In the genomic region with DNA sequence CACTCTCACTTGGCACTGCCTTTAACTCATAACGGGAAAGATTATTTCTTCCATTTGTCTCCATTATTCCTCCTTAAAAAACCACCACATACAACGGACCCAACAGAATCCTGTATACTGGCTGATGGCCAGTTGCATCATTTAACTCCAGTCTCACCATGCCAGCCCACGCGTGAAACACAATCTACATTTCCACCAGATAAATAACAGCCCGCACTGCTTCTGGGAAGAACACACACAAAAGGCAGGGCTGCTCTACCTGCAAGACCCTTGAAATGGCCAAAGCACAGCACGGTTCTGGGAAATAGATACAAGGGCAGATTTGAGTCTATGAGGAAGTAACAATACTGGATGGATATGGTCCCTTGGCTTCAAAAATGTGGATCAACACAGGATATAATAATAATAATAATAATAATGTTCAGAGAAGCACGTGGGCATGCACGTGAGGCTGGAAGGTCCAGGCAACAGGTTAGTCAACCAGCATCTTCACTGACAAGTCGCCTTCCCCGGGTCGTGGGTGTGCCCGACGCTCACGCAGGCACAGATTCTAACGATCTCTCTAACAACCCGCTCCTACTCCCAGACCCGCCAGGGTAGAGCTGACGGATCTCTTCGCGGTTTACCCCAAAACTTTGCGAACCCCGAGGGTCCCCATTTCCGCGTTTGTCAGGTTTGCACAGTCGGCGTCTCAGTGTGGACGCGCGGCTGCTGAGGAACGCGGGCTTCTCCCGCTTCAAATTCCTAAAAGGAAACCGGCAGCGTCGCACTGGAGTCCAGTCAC, we compare ENCODE assay signal across 8 mouse cellular contexts. TPM values are rescaled to one million over a fixed set of nuclear protein-coding genes. Genes with fewer than 3 reads are reported as not detected.
DNase-seq lines count a peak whose midpoint lies in the region; ATAC-seq and TF ChIP-seq lines count a peak whose summit lies in the region.

No protein-coding gene starts in this region.

- peak overlapping the region; percentile 62 for H3ac ChIP-seq in myocyte (ENCODE audit: control insufficient read depth, insufficient read length)

- no peak for TF ChIP-seq EP300 in heart, adult 2 months (IDR thresholded peaks at IDR 0.05; ENCODE audit: insufficient read depth, low read depth, low read length)

- no peaks in the 10 kb centered on the region for H3K9me3 ChIP-seq in heart, embryonic 13.5 days

- WGBS in heart, adult 2 months = 1% methylated on average over 35 of the region's 35 CpGs
- WGBS in heart, embryonic 13.5 days = 5% methylated on average over 35 of the region's 35 CpGs

- peak overlapping the region; percentile 97 for H3K27ac ChIP-seq in heart, adult 2 months
- peak overlapping the region; percentile 90 for H3K27ac ChIP-seq in heart, embryonic 13.5 days (replicated peaks)

- H3K9ac ChIP-seq in heart, adult 2 months (ENCODE audit: low read depth, low read length) = peak overlapping the region; percentile 85
- peak overlapping the region; percentile 90 for H3K9ac ChIP-seq in heart, embryonic 13.5 days

- no peak for ATAC-seq in heart, embryonic 13.5 days (ENCODE audit: extremely low read depth, insufficient number of reproducible peaks, low FRiP score, low TSS enrichment)
- no peak for ATAC-seq in activated CD4-positive, CD25-positive, alpha-beta regulatory T cell, adult 4 months

- no peak for DNase-seq in heart, adult 2 months
- no peak for DNase-seq in heart, postnatal 4 days
- DNase-seq in CD8-positive naive resting alpha-beta T cell, adult 2 months (ENCODE audit: low read depth in 2 of 2, low spot score in 2 of 2) = peak; percentile 60 to 65
- peak; percentile 69 for DNase-seq in cerebellum, adult 9-10 months
- DNase-seq in left cerebral cortex, postnatal 14 days (ENCODE audit: low spot score in 2 of 2) = peak; percentile 61

- TF ChIP-seq POLR2A in heart, adult 2 months (IDR thresholded peaks at IDR 0.05; ENCODE audit: insufficient read depth, low read depth, low read length) = no peak
- TF ChIP-seq POLR2A in myocyte (IDR thresholded peaks at IDR 0.05; ENCODE audit: insufficient read length, low read depth) = no peak

- intact Hi-C loops in heart, adult 2 months (cut with DNase I) = no loop called here
- intact Hi-C loops in left cerebral cortex, postnatal 14 days (cut with DNase I) = no loop called here

- H3K4me1 ChIP-seq in heart, adult 2 months (ENCODE audit: control insufficient read depth, insufficient read depth, low read length) = peaks cover 9% of the 10 kb centered on the region
- peaks cover 38% of the 10 kb centered on the region for H3K4me1 ChIP-seq in heart, embryonic 13.5 days

- H3K4me3 ChIP-seq in heart, adult 2 months = peak overlapping the region; percentile 89
- H3K4me3 ChIP-seq in heart, embryonic 13.5 days = peak overlapping the region; percentile 74
- H3K4me3 ChIP-seq in myocyte = peak overlapping the region; percentile 77

- peak overlapping the region; percentile 92 for H3K4me2 ChIP-seq in heart, embryonic 13.5 days
- peak overlapping the region; percentile 87 for H3K4me2 ChIP-seq in myocyte (ENCODE audit: low read depth)

- TF ChIP-seq CTCF in heart, adult 2 months (IDR thresholded peaks at IDR 0.05) = no peak

- H3K36me3 ChIP-seq in heart, adult 2 months (ENCODE audit: control insufficient read depth, insufficient read depth, low read length) = no peaks in the 10 kb centered on the region
- no peaks in the 10 kb centered on the region for H3K36me3 ChIP-seq in heart, embryonic 13.5 days
- no peaks in the 10 kb centered on the region for H3K36me3 ChIP-seq in myocyte (ENCODE audit: control insufficient read depth, insufficient read depth)

- H3K27me3 ChIP-seq in heart, adult 2 months (ENCODE audit: control insufficient read depth, insufficient read depth, low read length) = no peaks in the 10 kb centered on the region
- H3K27me3 ChIP-seq in heart, embryonic 13.5 days (replicated peaks) = no peaks in the 10 kb centered on the region
- no peaks in the 10 kb centered on the region for H3K27me3 ChIP-seq in myocyte (ENCODE audit: control insufficient read depth, insufficient read depth, insufficient read length)

- H3K79me2 ChIP-seq in heart, adult 2 months (replicated peaks; ENCODE audit: control insufficient read depth, insufficient read depth, low read length) = 0 out of 2 replicates have a peak, but pooled peaks cover 5% of the 10 kb centered on the region
- H3K79me2 ChIP-seq in myocyte (ENCODE audit: control insufficient read depth, insufficient read depth) = peaks cover 8% of the 10 kb centered on the region

TF ChIP-seq in myocyte, 11 proteins besides CTCF, POLR2A, EP300 and RAD21:
- TF ChIP-seq MYOD1 (IDR thresholded peaks at IDR 0.05; ENCODE audit: control insufficient read depth in 1 of 3, insufficient read length in 2 of 3, low read depth in 2 of 3) (no peak), REST (IDR thresholded peaks at IDR 0.05; ENCODE audit: insufficient read depth, insufficient read length) (no peak), TCF3 (IDR thresholded peaks at IDR 0.05; ENCODE audit: insufficient read length, low read depth) (no peak), CEBPB (IDR thresholded peaks at IDR 0.05; ENCODE audit: insufficient read depth, poor library complexity, severe bottlenecking) (0 out of 2 replicates have a peak, but pooled peaks have one; percentile 29)

RNA-seq across cellular contexts. Expression of a gene that starts 1.0 kb away (rescaled TPM):
- total RNA-seq in heart, adult 2 months (2021) = 10 to 100 TPM; 20.9 to 22.0 TPM
- 8.1 and 10.1 TPM in 2 replicates for polyA plus RNA-seq in heart, adult 2 months (2012; rRNA removed)
- total RNA-seq in heart, postnatal 4 days (2021) = 10 to 100 TPM; 40.6 to 40.9 TPM
- 43.1 and 44.4 TPM in 2 replicates for polyA plus RNA-seq in heart, embryonic 13.5 days (2015; fragmentation: Nextera tagmentation; extraction: Ambion mirVana)
- total RNA-seq in left cerebral cortex, postnatal 14 days (2021) = 10 to 100 TPM; 78.9 to 95.2 TPM
- polyA plus RNA-seq in myocyte (2012; fragmentation: generic; extraction: Trizol) = 21.3 TPM
- 10 to 100 TPM; 51.2 to 51.6 TPM for polyA plus RNA-seq in activated CD4-positive, CD25-positive, alpha-beta regulatory T cell, adult 4 months (2017; shearing (Covaris generic))

RNA-seq across cellular contexts. Expression of a gene that starts 48.8 kb away (rescaled TPM):
- total RNA-seq in heart, adult 2 months (2021) = 1 to 10 TPM in 1 of 2 experiments, under 1 TPM in 1; 0.97 to 1.2 TPM
- polyA plus RNA-seq in heart, adult 2 months (2012; rRNA removed) = 0.45 and 1.00 TPM in 2 replicates
- total RNA-seq in heart, postnatal 4 days (2021) = 1 to 10 TPM; 1.9 to 2.0 TPM
- 1.4 and 2.1 TPM in 2 replicates for polyA plus RNA-seq in heart, embryonic 13.5 days (2015; fragmentation: Nextera tagmentation; extraction: Ambion mirVana)
- 1 to 10 TPM; 1.7 to 1.9 TPM for total RNA-seq in left cerebral cortex, postnatal 14 days (2021)
- 0.08 TPM for polyA plus RNA-seq in myocyte (2012; fragmentation: generic; extraction: Trizol)
- polyA plus RNA-seq in activated CD4-positive, CD25-positive, alpha-beta regulatory T cell, adult 4 months (2017; shearing (Covaris generic)) = 10 to 100 TPM; 15.6 to 23.1 TPM

RNA-seq across cellular contexts. Expression of a gene that starts 51.4 kb away (rescaled TPM):
- total RNA-seq in heart, adult 2 months (2021) = 100 to 1,000 TPM; 146 to 164 TPM
- 65.7 and 118 TPM in 2 replicates for polyA plus RNA-seq in heart, adult 2 months (2012; rRNA removed)
- total RNA-seq in heart, postnatal 4 days (2021) = 100 to 1,000 TPM; 135 to 136 TPM
- polyA plus RNA-seq in heart, embryonic 13.5 days (2015; fragmentation: Nextera tagmentation; extraction: Ambion mirVana) = 194 and 205 TPM in 2 replicates
- total RNA-seq in left cerebral cortex, postnatal 14 days (2021) = 100 to 1,000 TPM; 131 to 136 TPM
- polyA plus RNA-seq in myocyte (2012; fragmentation: generic; extraction: Trizol) = 181 TPM
- 100 to 1,000 TPM; 117 to 142 TPM for polyA plus RNA-seq in activated CD4-positive, CD25-positive, alpha-beta regulatory T cell, adult 4 months (2017; shearing (Covaris generic))

Comparison
In these comparisons a context has a peak if more than half of its experiments do, and no peak if none do; other contexts are left out.
1. DNase-seq: peak in CD8-positive naive resting alpha-beta T cell, adult 2 months (2 of 2), cerebellum, adult 9-10 months (single experiment) and left cerebral cortex, postnatal 14 days (2 of 2); none in heart, adult 2 months (0 of 2) and heart, postnatal 4 days (single experiment).
2. Peak in every context shown above with its lines, with median percentiles within 50 percentile points of each other: H3K4me3 ChIP-seq.